Mouse (Mus musculus): ENCODE measurements around the gene Cops6. TPM values are rescaled to one million over a fixed set of nuclear protein-coding genes. Genes with fewer than 3 reads are reported as not detected.

Gene Cops6
- 100 to 1,000 TPM; 105 to 110 TPM for total RNA-seq (2021)
- long read RNA-seq, experiment 1, transcript Cops6-201 (10 exons, 1,787 nt), result major isoform, 270 of 280 reads
- long read RNA-seq, experiment 1, partial matches to known transcripts, result 1 of 280 reads
- long read RNA-seq, experiment 1, other reads (novel, unspliced or antisense), result 7 of 280 reads
- long read RNA-seq, experiment 2, transcript Cops6-201 (10 exons, 1,787 nt), result major isoform, 237 of 243 reads
- long read RNA-seq, experiment 2, partial matches to known transcripts, result 3 of 243 reads
- long read RNA-seq, experiment 2, other reads (novel, unspliced or antisense), result 3 of 243 reads

GRCm38 (mm10) chr5:138160842-138161665 lies at the start of gene Cops6:
TSS of gene Cops6 (plus strand) at chr5:138161071.
- peak; percentile 94 for DNase-seq (ENCODE audit: low spot score)

- peak; percentile 91 for DNase-seq (ENCODE audit: low spot score)
Measured at GRCm38 (mm10) chr5:138116255-138117198, 44.3 kb upstream of the Cops6 start, which contains the start of gene Zscan21. TSS of gene Zscan21 (plus strand) at chr5:138116903.

- DNase-seq (ENCODE audit: low spot score), result no peak
Measured at GRCm38 (mm10) chr5:138117199-138118015, 43.5 kb upstream of the Cops6 start.

- DNase-seq (ENCODE audit: low spot score), result no peak
Measured at GRCm38 (mm10) chr5:138118041-138118440, 42.8 kb upstream of the Cops6 start.

GRCm38 (mm10) chr5:138132425-138133064 lies 28.3 kb upstream of the Cops6 start:
- DNase-seq (ENCODE audit: low spot score), result no peak

- no peak for DNase-seq (ENCODE audit: low spot score)
Measured at GRCm38 (mm10) chr5:138137257-138137656, 23.6 kb upstream of the Cops6 start.

GRCm38 (mm10) chr5:138137935-138138549 lies 22.8 kb upstream of the Cops6 start:
- no peak for DNase-seq (ENCODE audit: low spot score)

- DNase-seq (ENCODE audit: low spot score), result no peak
Measured at GRCm38 (mm10) chr5:138138585-138138984, 22.3 kb upstream of the Cops6 start.

GRCm38 (mm10) chr5:138154390-138154789 lies 6.5 kb upstream of the Cops6 start:
- no peak for DNase-seq (ENCODE audit: low spot score)

GRCm38 (mm10) chr5:138155443-138155976 lies 5.4 kb upstream of the Cops6 start, which contains the start of gene Zfp113:
TSS of gene Zfp113 (minus strand) at chr5:138155744.
- DNase-seq (ENCODE audit: low spot score), result peak; percentile 91

GRCm38 (mm10) chr5:138160224-138160762 lies 578 bp upstream of the Cops6 start:
- DNase-seq (ENCODE audit: low spot score), result no peak

GRCm38 (mm10) chr5:138163046-138163445 lies 2.2 kb downstream of the Cops6 start:
- DNase-seq (ENCODE audit: low spot score), result no peak

- no peak for DNase-seq (ENCODE audit: low spot score)
Measured at GRCm38 (mm10) chr5:138163610-138164009, 2.7 kb downstream of the Cops6 start.

- no peak for DNase-seq (ENCODE audit: low spot score)
Measured at GRCm38 (mm10) chr5:138165594-138165993, 4.7 kb downstream of the Cops6 start.

- DNase-seq (ENCODE audit: low spot score), result peak; percentile 97
Measured at GRCm38 (mm10) chr5:138170936-138171561, 10.2 kb downstream of the Cops6 start.

- DNase-seq (ENCODE audit: low spot score), result peak; percentile 99
Measured at GRCm38 (mm10) chr5:138171695-138172491, 11.0 kb downstream of the Cops6 start, which contains the start of the genes Ap4m1 and Mcm7. TSS of gene Ap4m1 (plus strand) at chr5:138172002. TSS of gene Mcm7 (minus strand) at chr5:138172422.

- DNase-seq (ENCODE audit: low spot score), result no peak
Measured at GRCm38 (mm10) chr5:138173217-138173616, 12.3 kb downstream of the Cops6 start.

All from gastrocnemius, adult 18-20 months (tissue).